Mouse (Mus musculus) liver, adult 10 weeks (tissue): ENCODE data around the gene Naip5. TPM values are rescaled to one million over a fixed set of nuclear protein-coding genes. Genes with fewer than 3 reads are reported as not detected.

Experiments used
- polyA plus RNA-seq: library from polyadenylated mRNA; stranded (reverse); fragments of 350-450 nt; fragmentation: Illumina TruSeq; extraction: RNeasy Lipid Tissue Mini Kit (QIAGEN cat#74804); gene quantifications from one replicate; pipeline ENCODE4 v1.2.3, GENCODE M21; 2014; ENCODE audit warnings: low read depth, low replicate concordance

Naip5 gene
- 1.7 TPM for polyA plus RNA-seq

GRCm38 (mm10) chr13:100246223-100246622 is at the start of gene Naip5:
Gene Naip5 (minus strand): TSS chr13:100246323.

DNA sequence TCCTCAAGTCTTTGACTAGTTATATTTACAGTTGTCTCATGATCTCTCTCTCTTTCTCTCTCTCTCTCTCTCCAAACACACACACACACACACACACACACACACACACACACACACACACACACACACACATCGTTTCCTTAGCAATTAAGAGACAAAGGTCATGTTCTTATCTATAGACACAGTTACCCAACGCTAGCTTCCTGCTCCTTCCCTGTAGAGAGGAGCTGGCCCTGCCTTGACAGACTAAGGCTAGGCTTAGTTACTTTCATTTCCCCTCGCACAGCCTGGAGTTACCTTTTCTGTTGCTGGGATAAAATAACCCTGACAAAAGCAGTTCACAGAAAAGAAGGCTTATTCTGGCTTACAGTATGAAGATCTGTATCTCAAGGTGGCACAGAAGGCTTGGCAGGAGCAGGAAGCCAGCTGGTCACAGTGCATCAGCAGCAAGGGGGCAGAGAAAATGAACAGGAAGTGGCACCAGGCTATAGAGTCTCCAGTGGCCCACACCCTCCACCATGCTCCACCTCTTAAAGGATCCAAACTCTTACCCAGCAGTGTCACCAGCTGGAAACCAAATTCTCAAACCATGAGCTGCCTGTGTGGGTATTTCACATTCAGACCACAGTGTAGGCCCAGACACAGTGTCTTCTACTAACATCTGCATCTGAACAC is 44.3 kb downstream of the Naip5 start, which contains the start of gene Naip2:
Gene Naip2, minus strand, starts transcription at position 434 of the 675 bp plus-strand sequence.

Other genes starting within 250 kb of the Naip5 start
- gene Mccc2, start 230.7 kb downstream of the Naip5 start, polyA plus RNA-seq = 102 TPM
- gene Bdp1, start 142.3 kb downstream of the Naip5 start, polyA plus RNA-seq = 11.1 TPM
- 34.0 TPM for gene Serf1, start 138.3 kb downstream of the Naip5 start, polyA plus RNA-seq
- gene Smn1, start 121.5 kb downstream of the Naip5 start, polyA plus RNA-seq = 13.3 TPM
- 3.4 TPM for gene Naip2, start 44.2 kb downstream of the Naip5 start, polyA plus RNA-seq
- 0.77 TPM for gene Naip6, start 71.4 kb upstream of the Naip5 start, polyA plus RNA-seq
- 0.26 TPM for gene Naip1, start 206.5 kb upstream of the Naip5 start, polyA plus RNA-seq
- gene Gtf2h2, start 246.3 kb upstream of the Naip5 start, polyA plus RNA-seq = 35.0 TPM